Mouse (Mus musculus): ENCODE measurements at regions not wholly inside any gene's neighbourhood (a gene's known extent, or its start where the extent isn't known, plus 50 kb on each side); places are given as distances from the start of the nearest gene placed in this dataset.

- DNase-seq (ENCODE audit: low read depth, low spot score), result no peak
Measured at GRCm38 (mm10) chr4:84805431-84805830, 78.7 kb upstream of the Cntln start.

GRCm38 (mm10) chr4:84793156-84793919, 90.8 kb upstream of the Cntln start:
- no peak for DNase-seq (ENCODE audit: low read depth, low spot score)

DNA sequence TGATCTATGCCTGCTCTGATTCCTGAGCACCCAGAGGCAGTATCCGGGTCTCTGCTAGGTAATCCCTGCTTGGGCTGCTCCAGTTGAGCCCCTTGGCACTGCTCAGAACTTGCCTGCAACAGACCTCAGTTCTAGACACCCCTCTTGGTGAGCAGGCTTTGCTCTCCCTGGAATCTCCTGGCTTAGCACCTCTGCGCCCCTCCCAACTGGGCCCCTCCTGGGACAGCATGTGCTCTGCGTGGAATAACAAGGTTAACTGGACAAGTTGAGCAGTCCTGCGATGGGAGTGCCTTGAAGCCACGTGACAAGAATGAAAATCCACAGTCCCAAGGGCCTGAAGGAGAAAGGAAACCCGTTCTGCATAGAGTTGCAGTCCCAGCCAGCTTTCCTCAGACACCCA, 97.5 kb upstream of the Cntln start:
- DNase-seq (ENCODE audit: low read depth, low spot score), result peak; percentile 63

DNA sequence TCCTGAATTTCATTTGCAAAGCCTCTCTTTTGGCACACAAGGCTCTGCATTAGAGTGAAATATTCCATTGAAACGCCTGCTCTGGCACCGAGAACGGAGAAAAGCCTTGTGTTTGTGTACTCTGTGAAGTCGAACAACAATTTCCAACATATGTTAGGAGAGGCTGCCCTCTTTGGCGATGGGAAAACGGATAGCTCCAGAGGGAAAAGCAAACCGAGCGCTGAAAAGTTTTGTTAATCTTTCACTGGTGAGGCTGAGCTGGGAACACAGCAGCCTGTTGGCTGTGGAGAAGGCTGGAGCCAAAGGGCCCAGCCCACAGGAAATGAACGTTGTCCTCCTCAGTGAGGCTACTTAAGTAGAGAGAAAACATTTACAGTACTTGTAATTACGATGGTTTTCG, 93.1 kb upstream of the Bnc2 start:
- DNase-seq (ENCODE audit: low read depth, low spot score), result peak; percentile 22

DNA sequence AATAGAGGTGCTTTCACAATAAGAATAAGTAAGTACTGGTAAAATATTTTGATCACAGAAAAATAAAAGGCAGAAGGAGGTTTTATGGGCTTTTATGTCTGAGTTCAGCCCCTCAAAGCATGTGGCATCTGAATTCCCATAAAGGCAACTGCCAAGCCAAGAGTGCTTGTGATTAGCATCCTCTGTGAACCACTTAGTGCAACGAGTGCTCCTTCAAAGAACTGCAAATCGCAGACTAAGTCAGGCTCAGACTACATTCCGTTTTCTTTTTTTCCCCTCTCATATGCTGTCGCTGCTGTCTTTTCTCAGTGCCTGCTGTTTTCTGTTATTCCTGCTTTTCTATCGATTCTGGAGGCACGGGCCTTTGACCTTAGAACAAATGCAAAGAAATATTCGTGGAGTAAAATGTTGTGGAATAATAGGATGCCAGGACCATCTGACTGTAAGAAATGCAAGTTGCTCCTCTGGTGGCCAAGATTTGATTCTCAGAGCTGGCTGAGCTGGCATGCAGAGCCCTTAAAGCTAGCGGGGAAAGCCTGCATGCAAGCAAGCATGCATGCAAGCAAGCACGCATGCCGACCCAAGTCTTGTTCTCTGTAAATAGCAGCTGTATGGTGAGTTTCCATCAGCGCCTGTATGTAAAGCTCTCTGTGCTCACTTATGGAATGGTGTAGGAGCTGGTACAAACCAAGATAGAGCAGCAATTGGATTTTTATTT, 91.8 kb upstream of the Bnc2 start:
- DNase-seq (ENCODE audit: low read depth, low spot score), result no peak

DNA sequence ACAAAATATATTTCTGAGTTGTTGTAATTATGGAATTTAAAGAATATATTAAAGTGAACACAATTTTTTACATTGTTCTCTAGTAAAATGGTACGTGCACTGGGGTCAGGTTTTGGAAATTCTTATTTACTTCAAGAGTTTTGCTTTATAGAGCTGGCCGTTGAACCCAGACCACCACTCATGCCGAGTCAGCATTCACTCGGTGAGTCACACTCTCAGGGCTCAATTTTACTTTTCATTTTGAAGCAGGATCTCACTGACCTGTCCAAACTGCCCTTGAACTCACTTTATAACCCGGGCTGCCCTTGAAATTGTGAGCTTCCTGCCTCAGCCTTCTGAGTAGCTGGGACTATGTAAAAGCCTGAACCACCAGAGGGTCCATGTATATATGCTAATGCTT, 82.1 kb upstream of the Bnc2 start:
- no peak for DNase-seq (ENCODE audit: low read depth, low spot score)

DNA sequence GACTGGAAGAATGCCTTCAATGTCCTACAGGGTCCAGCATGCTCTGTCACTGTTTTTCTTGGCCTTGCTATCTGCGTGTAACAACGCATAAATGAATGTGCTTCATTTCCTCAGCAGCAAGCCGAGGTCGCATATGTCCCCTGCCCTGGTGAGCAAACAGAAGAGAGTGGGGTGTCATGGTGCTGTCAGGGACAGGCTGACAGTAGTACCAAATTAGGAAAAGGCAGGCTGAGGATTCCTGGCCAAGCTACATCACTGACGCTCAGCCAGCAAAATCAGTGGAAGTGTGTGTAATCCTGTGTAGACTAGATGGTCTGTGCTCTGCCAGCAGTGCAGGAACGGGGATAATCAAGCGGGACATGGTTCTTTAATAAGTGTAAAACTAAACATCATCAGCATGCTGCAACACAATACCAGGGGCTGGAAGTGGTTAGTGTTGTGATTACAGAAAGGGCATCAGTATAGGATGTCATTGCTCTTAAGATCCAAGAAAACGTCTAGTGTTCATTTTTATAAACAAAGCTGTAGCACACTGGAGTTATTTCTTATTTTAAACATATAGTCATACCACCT, 77.6 kb upstream of the Bnc2 start:
- DNase-seq (ENCODE audit: low read depth, low spot score), result peak; percentile 1

DNA sequence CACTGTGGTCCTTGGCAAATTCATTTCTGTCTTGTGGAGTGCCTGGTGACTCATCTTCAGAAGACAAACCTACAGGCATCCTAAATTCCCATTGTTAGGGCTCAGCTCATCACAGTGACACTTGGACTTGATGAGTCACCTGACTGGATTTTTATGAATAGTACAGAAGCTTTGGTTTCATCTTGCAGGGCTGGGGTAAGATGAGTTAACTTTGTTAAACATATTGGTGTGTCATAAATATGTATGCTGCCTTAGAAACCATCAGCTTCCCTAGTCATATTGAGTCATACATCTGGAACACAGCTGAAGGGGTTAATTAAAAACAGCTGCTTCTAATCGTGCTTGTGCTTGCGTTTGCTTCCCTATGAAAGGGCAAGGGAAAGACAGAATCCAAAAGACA, 66.2 kb upstream of the Bnc2 start:
- no peak for DNase-seq (ENCODE audit: low read depth, low spot score)

- no peak for DNase-seq (ENCODE audit: low read depth, low spot score)
Measured at GRCm38 (mm10) chr4:84740816-84741215, 65.7 kb upstream of the Bnc2 start.

Data from skeletal muscle tissue, adult 2 months (tissue).